Comparison of ENCODE assay signal across 26 mouse cellular contexts in genomic region chr8:46529508-46529907, GRCm38 (mm10). TPM values are rescaled to one million over a fixed set of nuclear protein-coding genes. Genes with fewer than 3 reads are reported as not detected.
DNase-seq lines count a peak whose midpoint lies in the region; ATAC-seq and TF ChIP-seq lines count a peak whose summit lies in the region.
"Had no signal": no experiment of that assay in that cellular context is flagged by ENCODE, and none has a peak within 500 bp of the region (broad histone marks: within the 10 kb centered on the region; RNA-seq: fewer than 3 reads in every experiment).

No protein-coding gene starts in this region.

- DNase-seq in stomach, postnatal 0 days (ENCODE audit: low spot score) = no peak
- DNase-seq in liver = peak; percentile 52
- no peak for DNase-seq in heart, adult 8-10 months (ENCODE audit: low spot score)
- DNase-seq: adrenal gland, adult 2 months; cerebellum, adult 11 months; cerebellum, adult 9-11 months; gastrocnemius, postnatal 25 days; heart, adult 18-20 months; layer of hippocampus, adult 9-11 months; lung, postnatal 36 days; retina, postnatal 1 day; right cerebral cortex, postnatal 4 days; thymus, adult 2 months; thymus, postnatal 4 days had no signal

- peak; percentile 27; the same call in 1 of the 2 replicates for ATAC-seq in stomach, embryonic 15.5 days (ENCODE audit: insufficient read depth, low FRiP score, low read depth)
- no peak for ATAC-seq in stomach, postnatal 0 days (ENCODE audit: low FRiP score, low TSS enrichment)
- ATAC-seq in liver, embryonic 15.5 days (ENCODE audit: insufficient read depth) = peak; percentile 58
- no peak for ATAC-seq in heart, embryonic 12.5 days (ENCODE audit: insufficient number of reproducible peaks, low FRiP score)
- no peak for ATAC-seq in intestine, embryonic 16.5 days
- ATAC-seq: forebrain, embryonic 16.5 days; midbrain, embryonic 15.5 days had no signal

- TF ChIP-seq CTCF in stomach, postnatal 0 days (IDR thresholded peaks at IDR 0.05; ENCODE audit: low read depth) = no peak

- H3K27ac ChIP-seq in stomach, embryonic 15.5 days = no peak overlapping the region
- no peak overlapping the region for H3K27ac ChIP-seq in stomach, postnatal 0 days (replicated peaks)
- H3K27ac ChIP-seq in liver, embryonic 15.5 days (replicated peaks) = 0 out of 2 replicates have a peak overlapping the region, but pooled peaks have one; percentile 22
- H3K27ac ChIP-seq in heart, embryonic 12.5 days (ENCODE audit: poor library complexity, severe bottlenecking) = no peak overlapping the region
- H3K27ac ChIP-seq in intestine, embryonic 16.5 days (ENCODE audit: low read length) = no peak overlapping the region
- H3K27ac ChIP-seq: embryonic facial prominence, embryonic 10.5 days; forebrain, embryonic 10.5 days; hindbrain, embryonic 13.5 days; limb, embryonic 13.5 days; lung, embryonic 15.5 days; midbrain, embryonic 15.5 days; neural tube, embryonic 13.5 days had no signal

- no peak overlapping the region for H3K4me2 ChIP-seq in stomach, embryonic 15.5 days
- no peak overlapping the region for H3K4me2 ChIP-seq in stomach, postnatal 0 days (replicated peaks; ENCODE audit: low read depth)
- no peak overlapping the region for H3K4me2 ChIP-seq in liver, embryonic 15.5 days
- no peak overlapping the region for H3K4me2 ChIP-seq in heart, embryonic 12.5 days
- no peak overlapping the region for H3K4me2 ChIP-seq in intestine, embryonic 16.5 days (ENCODE audit: low read depth, low read length)
- H3K4me2 ChIP-seq: hindbrain, embryonic 13.5 days; limb, embryonic 13.5 days; lung, embryonic 15.5 days; midbrain, embryonic 15.5 days; neural tube, embryonic 13.5 days had no signal

- 74% methylated on average over 4 of the region's 4 CpGs for WGBS in stomach, embryonic 15.5 days
- WGBS in stomach, postnatal 0 days = 74% methylated on average over 4 of the region's 4 CpGs
- 71% methylated on average over 4 of the region's 4 CpGs for WGBS in liver, embryonic 15.5 days (ENCODE audit: insufficient replicate concordance)
- 80% methylated on average over 4 of the region's 4 CpGs for WGBS in heart, embryonic 12.5 days
- WGBS in intestine, embryonic 16.5 days = 71% methylated on average over 4 of the region's 4 CpGs

- H3K4me3 ChIP-seq in stomach, embryonic 15.5 days (replicated peaks) = no peak overlapping the region
- no peak overlapping the region for H3K4me3 ChIP-seq in stomach, postnatal 0 days (ENCODE audit: low read depth, low read length)
- no peak overlapping the region for H3K4me3 ChIP-seq in liver, embryonic 15.5 days (replicated peaks)
- no peak overlapping the region for H3K4me3 ChIP-seq in heart, embryonic 12.5 days
- no peak overlapping the region for H3K4me3 ChIP-seq in intestine, embryonic 16.5 days (ENCODE audit: low read length)
- H3K4me3 ChIP-seq: embryonic facial prominence, embryonic 10.5 days; forebrain, embryonic 10.5 days; hindbrain, embryonic 13.5 days; limb, embryonic 13.5 days; lung, embryonic 15.5 days; midbrain, embryonic 15.5 days; neural tube, embryonic 13.5 days had no signal

- no peak overlapping the region for H3K9ac ChIP-seq in stomach, embryonic 15.5 days
- H3K9ac ChIP-seq in stomach, postnatal 0 days (ENCODE audit: low read length) = no peak overlapping the region
- H3K9ac ChIP-seq in liver, embryonic 15.5 days = no peak overlapping the region
- H3K9ac ChIP-seq in heart, embryonic 12.5 days = no peak overlapping the region
- H3K9ac ChIP-seq in intestine, embryonic 16.5 days (ENCODE audit: low read depth, low read length) = no peak overlapping the region
- H3K9ac ChIP-seq: hindbrain, embryonic 13.5 days; limb, embryonic 13.5 days; lung, embryonic 15.5 days; midbrain, embryonic 15.5 days; neural tube, embryonic 13.5 days had no signal

- no peaks in the 10 kb centered on the region for H3K27me3 ChIP-seq in stomach, embryonic 15.5 days (replicated peaks)
- no peaks in the 10 kb centered on the region for H3K27me3 ChIP-seq in stomach, postnatal 0 days (ENCODE audit: control insufficient read depth, insufficient read depth, low read length)
- H3K27me3 ChIP-seq in liver, embryonic 15.5 days = no peaks in the 10 kb centered on the region
- no peaks in the 10 kb centered on the region for H3K27me3 ChIP-seq in heart, embryonic 12.5 days (replicated peaks)
- no peaks in the 10 kb centered on the region for H3K27me3 ChIP-seq in intestine, embryonic 16.5 days (replicated peaks; ENCODE audit: control insufficient read depth, insufficient read depth, low read length)
- H3K27me3 ChIP-seq: hindbrain, embryonic 13.5 days; limb, embryonic 13.5 days; lung, embryonic 15.5 days; midbrain, embryonic 15.5 days; neural tube, embryonic 13.5 days had no signal

- H3K4me1 ChIP-seq in stomach, embryonic 15.5 days = peaks cover 3% of the 10 kb centered on the region; the same call in 1 of the 2 replicates
- H3K4me1 ChIP-seq in stomach, postnatal 0 days (replicated peaks; ENCODE audit: control insufficient read depth, insufficient read depth) = no peaks in the 10 kb centered on the region
- H3K4me1 ChIP-seq in liver, embryonic 15.5 days (replicated peaks) = peaks cover 33% of the 10 kb centered on the region
- H3K4me1 ChIP-seq in heart, embryonic 12.5 days (replicated peaks) = peaks cover 5% of the 10 kb centered on the region; the same call in 1 of the 2 replicates
- H3K4me1 ChIP-seq in intestine, embryonic 16.5 days (ENCODE audit: control insufficient read depth, insufficient read depth, low read length) = no peaks in the 10 kb centered on the region
- H3K4me1 ChIP-seq: forebrain, embryonic 10.5 days; lung, embryonic 15.5 days; midbrain, embryonic 15.5 days; neural tube, embryonic 13.5 days had no signal

- H3K9me3 ChIP-seq in stomach, embryonic 15.5 days = no peaks in the 10 kb centered on the region
- H3K9me3 ChIP-seq in stomach, postnatal 0 days (ENCODE audit: control insufficient read depth, low read length) = no peaks in the 10 kb centered on the region
- H3K9me3 ChIP-seq in liver, embryonic 15.5 days (replicated peaks) = no peaks in the 10 kb centered on the region
- no peaks in the 10 kb centered on the region for H3K9me3 ChIP-seq in heart, embryonic 12.5 days (replicated peaks)
- H3K9me3 ChIP-seq in intestine, embryonic 16.5 days (ENCODE audit: control insufficient read depth, low read length) = no peaks in the 10 kb centered on the region
- H3K9me3 ChIP-seq: embryonic facial prominence, embryonic 10.5 days; forebrain, embryonic 10.5 days; hindbrain, embryonic 13.5 days; limb, embryonic 13.5 days; lung, embryonic 15.5 days; midbrain, embryonic 15.5 days; neural tube, embryonic 13.5 days had no signal

- no peaks in the 10 kb centered on the region for H3K36me3 ChIP-seq in stomach, embryonic 15.5 days
- H3K36me3 ChIP-seq in stomach, postnatal 0 days (ENCODE audit: control insufficient read depth, insufficient read depth, low read length) = peaks cover 6% of the 10 kb centered on the region; the same call in 1 of the 2 replicates
- peaks cover 95% of the 10 kb centered on the region for H3K36me3 ChIP-seq in liver, embryonic 15.5 days (replicated peaks)
- H3K36me3 ChIP-seq in heart, embryonic 12.5 days = peaks cover 22% of the 10 kb centered on the region; the same call in 1 of the 2 replicates
- H3K36me3 ChIP-seq in intestine, embryonic 16.5 days (ENCODE audit: control insufficient read depth, insufficient read depth, low read length) = peaks cover 7% of the 10 kb centered on the region
- H3K36me3 ChIP-seq: embryonic facial prominence, embryonic 10.5 days; forebrain, embryonic 10.5 days; lung, embryonic 15.5 days had no signal

- no peak for TF ChIP-seq EP300 in stomach, postnatal 0 days (optimal IDR thresholded peaks at IDR 0.05)

RNA-seq across cellular contexts. Expression of gene Cenpu, which starts 22.3 kb away (rescaled TPM):
- 14.4 and 16.3 TPM in 2 replicates for polyA plus RNA-seq in stomach, embryonic 15.5 days (2015; fragmentation: Nextera tagmentation; extraction: Ambion mirVana)
- polyA plus RNA-seq in stomach, postnatal 0 days (2015; fragmentation: Nextera tagmentation; extraction: Ambion mirVana) = 5.4 and 7.3 TPM in 2 replicates
- polyA plus RNA-seq in liver, embryonic 15.5 days (2015; fragmentation: Nextera tagmentation; extraction: Ambion mirVana) = 13.9 and 14.7 TPM in 2 replicates
- 1 to 10 TPM in 2 of 4 experiments, under 1 TPM in 2; 0.65 to 1.1 (median 0.96) TPM for total RNA-seq in heart, adult 8-10 months (2022)
- 10.7 and 12.6 TPM in 2 replicates for polyA plus RNA-seq in heart, embryonic 12.5 days (2016; fragmentation: Nextera tagmentation; extraction: Ambion mirVana)
- 9.0 and 12.7 TPM in 2 replicates for polyA plus RNA-seq in intestine, embryonic 16.5 days (2015; fragmentation: Nextera tagmentation; extraction: Ambion mirVana)

RNA-seq across cellular contexts. Expression of gene Acsl1, which starts 58.7 kb away (rescaled TPM):
- polyA plus RNA-seq in stomach, embryonic 15.5 days (2015; fragmentation: Nextera tagmentation; extraction: Ambion mirVana) = 24.1 and 25.7 TPM in 2 replicates
- polyA plus RNA-seq in stomach, postnatal 0 days (2015; fragmentation: Nextera tagmentation; extraction: Ambion mirVana) = 47.4 and 47.5 TPM in 2 replicates
- polyA plus RNA-seq in liver, embryonic 15.5 days (2015; fragmentation: Nextera tagmentation; extraction: Ambion mirVana) = 106 and 125 TPM in 2 replicates
- 100 to 1,000 TPM; 930 to 978 (median 952) TPM for total RNA-seq in heart, adult 8-10 months (2022)
- 23.3 and 24.5 TPM in 2 replicates for polyA plus RNA-seq in heart, embryonic 12.5 days (2016; fragmentation: Nextera tagmentation; extraction: Ambion mirVana)
- polyA plus RNA-seq in intestine, embryonic 16.5 days (2015; fragmentation: Nextera tagmentation; extraction: Ambion mirVana) = 48.3 and 56.0 TPM in 2 replicates

Comparison
In these comparisons a context has a peak if more than half of its experiments do, and no peak if none do; other contexts are left out.
1. ATAC-seq: peak in stomach, embryonic 15.5 days (single experiment) and liver, embryonic 15.5 days (single experiment); none in stomach, postnatal 0 days (single experiment), heart, embryonic 12.5 days (single experiment) and intestine, embryonic 16.5 days (single experiment).